Mouse (Mus musculus): ENCODE results near the gene Gm8439.

The Gm8439 gene

GRCm38 (mm10) chr4:120612304-120613080, 23.9 kb downstream of the Gm8439 start:
- DNase-seq (ENCODE audit: inconsistent ontology term) = peak; percentile 35

GRCm38 (mm10) chr4:120613691-120614329, 25.3 kb downstream of the Gm8439 start:
- DNase-seq (ENCODE audit: inconsistent ontology term) = peak; percentile 80

- no peak for DNase-seq (ENCODE audit: inconsistent ontology term)
These were observed 26.1 kb downstream of the Gm8439 start for GRCm38 (mm10) chr4:120614644-120615043.

- peak; percentile 78 for DNase-seq (ENCODE audit: inconsistent ontology term)
These were observed 27.1 kb downstream of the Gm8439 start for GRCm38 (mm10) chr4:120615528-120616081.

GRCm38 (mm10) chr4:120616199-120617025, 27.9 kb downstream of the Gm8439 start:
- peak; percentile 21 for DNase-seq (ENCODE audit: inconsistent ontology term)

- no peak for DNase-seq (ENCODE audit: inconsistent ontology term)
These were observed 39.2 kb downstream of the Gm8439 start for GRCm38 (mm10) chr4:120627728-120628127.

- no peak for DNase-seq (ENCODE audit: inconsistent ontology term)
These were observed 41.8 kb downstream of the Gm8439 start for GRCm38 (mm10) chr4:120630218-120630931.

GRCm38 (mm10) chr4:120631828-120632227, 43.3 kb downstream of the Gm8439 start:
- no peak for DNase-seq (ENCODE audit: inconsistent ontology term)

- DNase-seq (ENCODE audit: inconsistent ontology term) = no peak
These were observed 46.8 kb downstream of the Gm8439 start for GRCm38 (mm10) chr4:120635351-120635750.

- DNase-seq (ENCODE audit: inconsistent ontology term) = no peak
These were observed 53.4 kb downstream of the Gm8439 start for GRCm38 (mm10) chr4:120641946-120642345.

GRCm38 (mm10) chr4:120643899-120644298, 55.4 kb downstream of the Gm8439 start:
- no peak for DNase-seq (ENCODE audit: inconsistent ontology term)

GRCm38 (mm10) chr4:120649369-120650207, 61.0 kb downstream of the Gm8439 start:
- DNase-seq (ENCODE audit: inconsistent ontology term) = peak; percentile 68

GRCm38 (mm10) chr4:120650208-120650592, 61.7 kb downstream of the Gm8439 start:
- no peak for DNase-seq (ENCODE audit: inconsistent ontology term)

GRCm38 (mm10) chr4:120655898-120656297, 67.4 kb downstream of the Gm8439 start:
- DNase-seq (ENCODE audit: inconsistent ontology term) = no peak
